Mouse (Mus musculus): Measurements from ENCODE around the gene Apoa2. TPM values are rescaled to one million over a fixed set of nuclear protein-coding genes. Genes with fewer than 3 reads are reported as not detected.

The Apoa2 gene
- polyA plus RNA-seq, 1 experiment from 2014 or later, result 3.5 TPM

- peaks cover 32% of the 10 kb centered on the region for H3K36me3 ChIP-seq (ENCODE audit: control insufficient read depth, insufficient read depth, low read length)
- 1% methylated on average over 15 of the region's 19 CpGs for WGBS
- peaks cover 9% of the 10 kb centered on the region for H3K4me1 ChIP-seq (ENCODE audit: control insufficient read depth, insufficient read depth, low read length)
- H3K9me3 ChIP-seq (ENCODE audit: control insufficient read depth, low read length), result no peaks in the 10 kb centered on the region
- H3K9ac ChIP-seq (ENCODE audit: low read depth, low read length), result peak overlapping the region; percentile 80
- peak overlapping the region; percentile 55 for H3K27ac ChIP-seq (ENCODE audit: low read depth, low read length)
- peak overlapping the region; percentile 91 for H3K4me2 ChIP-seq (replicated peaks; ENCODE audit: low read depth, low read length)
- H3K27me3 ChIP-seq (ENCODE audit: control insufficient read depth, insufficient read depth, low read length), result no peaks in the 10 kb centered on the region
- H3K4me3 ChIP-seq (ENCODE audit: low read length), result peak overlapping the region; percentile 87
- ATAC-seq (ENCODE audit: low FRiP score, low TSS enrichment), result peak; percentile 88
Measured at GRCm38 (mm10) chr1:171270573-171270900, 45.7 kb downstream of the Apoa2 start.

GRCm38 (mm10) chr1:171271196-171271595 lies 46.3 kb downstream of the Apoa2 start:
- Histone ChIP-seq H3K9me3 (ENCODE audit: control insufficient read depth, low read length) (no peaks in the 10 kb centered on the region), H3K27me3 (ENCODE audit: control insufficient read depth, insufficient read depth, low read length) (no peaks in the 10 kb centered on the region), H3K4me2 (replicated peaks; ENCODE audit: low read depth, low read length) (peak overlapping the region; percentile 91), H3K4me3 (ENCODE audit: low read length) (peak overlapping the region; percentile 87), H3K9ac (ENCODE audit: low read depth, low read length) (peak overlapping the region; percentile 80), H3K36me3 (ENCODE audit: control insufficient read depth, insufficient read depth, low read length) (peaks cover 38% of the 10 kb centered on the region), H3K27ac (ENCODE audit: low read depth, low read length) (peak overlapping the region; percentile 55; the same call in 1 of the 2 replicates), H3K4me1 (ENCODE audit: control insufficient read depth, insufficient read depth, low read length) (peaks cover 9% of the 10 kb centered on the region)
- 40% methylated on average over 9 of the region's 9 CpGs for WGBS
- ATAC-seq (ENCODE audit: low FRiP score, low TSS enrichment), result no peak

- H3K4me2 ChIP-seq (replicated peaks; ENCODE audit: low read depth, low read length), result peak overlapping the region; percentile 91; the same call in 1 of the 2 replicates
- no peak overlapping the region; the same call in 1 of the 2 replicates for H3K9ac ChIP-seq (ENCODE audit: low read depth, low read length)
- WGBS, result 74% methylated on average over 10 of the region's 10 CpGs
- H3K9me3 ChIP-seq (ENCODE audit: control insufficient read depth, low read length), result no peaks in the 10 kb centered on the region
- H3K27ac ChIP-seq (ENCODE audit: low read depth, low read length), result no peak overlapping the region
- peaks cover 42% of the 10 kb centered on the region for H3K36me3 ChIP-seq (ENCODE audit: control insufficient read depth, insufficient read depth, low read length)
- H3K4me1 ChIP-seq (ENCODE audit: control insufficient read depth, insufficient read depth, low read length), result peaks cover 9% of the 10 kb centered on the region
- ATAC-seq (ENCODE audit: low FRiP score, low TSS enrichment), result no peak
- no peak overlapping the region for H3K4me3 ChIP-seq (ENCODE audit: low read length)
- no peaks in the 10 kb centered on the region for H3K27me3 ChIP-seq (ENCODE audit: control insufficient read depth, insufficient read depth, low read length)
Measured at GRCm38 (mm10) chr1:171271622-171272021, 46.8 kb downstream of the Apoa2 start.

- Histone ChIP-seq H3K9me3 (ENCODE audit: control insufficient read depth, low read length) (no peaks in the 10 kb centered on the region), H3K4me2 (replicated peaks; ENCODE audit: low read depth, low read length) (no peak overlapping the region), H3K27ac (ENCODE audit: low read depth, low read length) (no peak overlapping the region), H3K36me3 (ENCODE audit: control insufficient read depth, insufficient read depth, low read length) (peaks cover 47% of the 10 kb centered on the region), H3K4me3 (ENCODE audit: low read length) (no peak overlapping the region), H3K27me3 (ENCODE audit: control insufficient read depth, insufficient read depth, low read length) (no peaks in the 10 kb centered on the region), H3K4me1 (ENCODE audit: control insufficient read depth, insufficient read depth, low read length) (peaks cover 9% of the 10 kb centered on the region), H3K9ac (ENCODE audit: low read depth, low read length) (no peak overlapping the region; the same call in 1 of the 2 replicates)
- no peak for ATAC-seq (ENCODE audit: low FRiP score, low TSS enrichment)
- WGBS, result 92% methylated on average over 3 of the region's 3 CpGs
Measured at GRCm38 (mm10) chr1:171272086-171272485, 47.2 kb downstream of the Apoa2 start.

- Histone ChIP-seq H3K9me3 (ENCODE audit: control insufficient read depth, low read length) (no peaks in the 10 kb centered on the region), H3K27me3 (ENCODE audit: control insufficient read depth, insufficient read depth, low read length) (no peaks in the 10 kb centered on the region), H3K36me3 (ENCODE audit: control insufficient read depth, insufficient read depth, low read length) (peaks cover 56% of the 10 kb centered on the region), H3K27ac (ENCODE audit: low read depth, low read length) (no peak overlapping the region), H3K4me1 (ENCODE audit: control insufficient read depth, insufficient read depth, low read length) (peaks cover 9% of the 10 kb centered on the region), H3K9ac (ENCODE audit: low read depth, low read length) (no peak overlapping the region), H3K4me2 (replicated peaks; ENCODE audit: low read depth, low read length) (no peak overlapping the region), H3K4me3 (ENCODE audit: low read length) (no peak overlapping the region)
- ATAC-seq (ENCODE audit: low FRiP score, low TSS enrichment), result no peak
- WGBS, result 89% methylated on average over 12 of the region's 12 CpGs
Measured at GRCm38 (mm10) chr1:171274171-171274570, 49.3 kb downstream of the Apoa2 start.

GRCm38 (mm10) chr1:171275144-171275734 lies 50.4 kb downstream of the Apoa2 start:
- Histone ChIP-seq H3K4me1 (ENCODE audit: control insufficient read depth, insufficient read depth, low read length) (peaks cover 18% of the 10 kb centered on the region), H3K27me3 (ENCODE audit: control insufficient read depth, insufficient read depth, low read length) (no peaks in the 10 kb centered on the region), H3K27ac (ENCODE audit: low read depth, low read length) (no peak overlapping the region), H3K4me2 (replicated peaks; ENCODE audit: low read depth, low read length) (no peak overlapping the region), H3K36me3 (ENCODE audit: control insufficient read depth, insufficient read depth, low read length) (peaks cover 56% of the 10 kb centered on the region), H3K9me3 (ENCODE audit: control insufficient read depth, low read length) (no peaks in the 10 kb centered on the region), H3K9ac (ENCODE audit: low read depth, low read length) (no peak overlapping the region), H3K4me3 (ENCODE audit: low read length) (no peak overlapping the region)
- 86% methylated on average over 11 of the region's 11 CpGs for WGBS
- no peak for ATAC-seq (ENCODE audit: low FRiP score, low TSS enrichment)

Other genes with a start within 250 kb of the Apoa2 start
- gene Fcgr2b, start 248.5 kb upstream of the Apoa2 start, polyA plus RNA-seq (2014; fragmentation: Nextera tagmentation; extraction: Ambion mirVana), result 1.3 and 1.4 TPM in 2 replicates
- gene Fcgr4, start 206.1 kb upstream of the Apoa2 start, polyA plus RNA-seq (2014; fragmentation: Nextera tagmentation; extraction: Ambion mirVana), result 0.97 and 1.0 TPM in 2 replicates
- gene Fcgr3, start 160.1 kb upstream of the Apoa2 start, polyA plus RNA-seq (2014; fragmentation: Nextera tagmentation; extraction: Ambion mirVana), result 7.0 and 7.9 TPM in 2 replicates
- gene Cfap126, start 111.1 kb upstream of the Apoa2 start, polyA plus RNA-seq (2014; fragmentation: Nextera tagmentation; extraction: Ambion mirVana), result 2.9 and 3.8 TPM in 2 replicates
- gene Sdhc, start 74.5 kb upstream of the Apoa2 start, polyA plus RNA-seq (2014; fragmentation: Nextera tagmentation; extraction: Ambion mirVana), result 291 and 322 TPM in 2 replicates
- 0.24 TPM in 1 of 2 replicates, not detected in the other for gene Mpz, start 74.3 kb upstream of the Apoa2 start, polyA plus RNA-seq (2014; fragmentation: Nextera tagmentation; extraction: Ambion mirVana)
- 2.1 and 2.6 TPM in 2 replicates for gene Pcp4l1, start 28.8 kb upstream of the Apoa2 start, polyA plus RNA-seq (2014; fragmentation: Nextera tagmentation; extraction: Ambion mirVana)
- gene Nr1i3, start 11.1 kb upstream of the Apoa2 start, polyA plus RNA-seq (2014; fragmentation: Nextera tagmentation; extraction: Ambion mirVana), result 0.24 and 0.27 TPM in 2 replicates
- 31.3 and 36.4 TPM in 2 replicates for gene Tomm40l, start 2.5 kb upstream of the Apoa2 start, polyA plus RNA-seq (2014; fragmentation: Nextera tagmentation; extraction: Ambion mirVana)
- 30.7 and 32.1 TPM in 2 replicates for gene Fcer1g, start 9.3 kb downstream of the Apoa2 start, polyA plus RNA-seq (2014; fragmentation: Nextera tagmentation; extraction: Ambion mirVana)
- 4.1 and 6.9 TPM in 2 replicates for gene Adamts4, start 25.4 kb downstream of the Apoa2 start, polyA plus RNA-seq (2014; fragmentation: Nextera tagmentation; extraction: Ambion mirVana)
- 229 and 293 TPM in 2 replicates for gene Ndufs2, start 26.3 kb downstream of the Apoa2 start, polyA plus RNA-seq (2014; fragmentation: Nextera tagmentation; extraction: Ambion mirVana)
- gene B4galt3, start 45.3 kb downstream of the Apoa2 start, polyA plus RNA-seq (2014; fragmentation: Nextera tagmentation; extraction: Ambion mirVana), result 69.9 and 79.2 TPM in 2 replicates
- gene Ppox, start 56.1 kb downstream of the Apoa2 start, polyA plus RNA-seq (2014; fragmentation: Nextera tagmentation; extraction: Ambion mirVana), result 43.7 and 58.1 TPM in 2 replicates
- gene Usp21, start 62.9 kb downstream of the Apoa2 start, polyA plus RNA-seq (2014; fragmentation: Nextera tagmentation; extraction: Ambion mirVana), result 74.4 and 87.9 TPM in 2 replicates
- 114 and 123 TPM in 2 replicates for gene Ufc1, start 70.0 kb downstream of the Apoa2 start, polyA plus RNA-seq (2014; fragmentation: Nextera tagmentation; extraction: Ambion mirVana)
- 38.8 and 47.1 TPM in 2 replicates for gene Dedd, start 104.1 kb downstream of the Apoa2 start, polyA plus RNA-seq (2014; fragmentation: Nextera tagmentation; extraction: Ambion mirVana)
- gene Nit1, start 120.6 kb downstream of the Apoa2 start, polyA plus RNA-seq (2014; fragmentation: Nextera tagmentation; extraction: Ambion mirVana), result 33.7 and 34.5 TPM in 2 replicates
- gene Pfdn2, start 120.6 kb downstream of the Apoa2 start, polyA plus RNA-seq (2014; fragmentation: Nextera tagmentation; extraction: Ambion mirVana), result 53.7 and 103 TPM in 2 replicates
- 2.2 and 2.4 TPM in 2 replicates for gene Klhdc9, start 135.7 kb downstream of the Apoa2 start, polyA plus RNA-seq (2014; fragmentation: Nextera tagmentation; extraction: Ambion mirVana)
- gene Nectin4, start 145.0 kb downstream of the Apoa2 start, polyA plus RNA-seq (2014; fragmentation: Nextera tagmentation; extraction: Ambion mirVana), result 1.0 and 2.6 TPM in 2 replicates
- 0.69 and 0.81 TPM in 2 replicates for gene Arhgap30, start 163.9 kb downstream of the Apoa2 start, polyA plus RNA-seq (2014; fragmentation: Nextera tagmentation; extraction: Ambion mirVana)
- 85.4 and 86.4 TPM in 2 replicates for gene Usf1, start 186.3 kb downstream of the Apoa2 start, polyA plus RNA-seq (2014; fragmentation: Nextera tagmentation; extraction: Ambion mirVana)
- gene Tstd1, start 193.8 kb downstream of the Apoa2 start, polyA plus RNA-seq (2014; fragmentation: Nextera tagmentation; extraction: Ambion mirVana), result 2.2 and 4.0 TPM in 2 replicates
- gene F11r, start 212.5 kb downstream of the Apoa2 start, polyA plus RNA-seq (2014; fragmentation: Nextera tagmentation; extraction: Ambion mirVana), result 96.4 and 127 TPM in 2 replicates